Mouse (Mus musculus) cerebellum, adult 2 months (tissue): ENCODE measurements around the gene Daam1.

Experiments used
- CTCF ChIP-seq: fragments of 200-500 bp; IDR thresholded peaks from 2 replicates; pipeline ENCODE4 v1.5.1; 2011; ENCODE audit warnings: low read depth, mild to moderate bottlenecking, control low read depth, low read length, moderate library complexity, borderline replicate concordance; ENCODE audit not compliant: insufficient read depth
- POLR2A ChIP-seq: fragments of 200-500 bp; IDR thresholded peaks from 2 replicates; pipeline ENCODE4 v1.6.1; 2011; ENCODE audit warnings: low read length, control low read depth, borderline replicate concordance; ENCODE audit not compliant: insufficient read depth

DNA sequence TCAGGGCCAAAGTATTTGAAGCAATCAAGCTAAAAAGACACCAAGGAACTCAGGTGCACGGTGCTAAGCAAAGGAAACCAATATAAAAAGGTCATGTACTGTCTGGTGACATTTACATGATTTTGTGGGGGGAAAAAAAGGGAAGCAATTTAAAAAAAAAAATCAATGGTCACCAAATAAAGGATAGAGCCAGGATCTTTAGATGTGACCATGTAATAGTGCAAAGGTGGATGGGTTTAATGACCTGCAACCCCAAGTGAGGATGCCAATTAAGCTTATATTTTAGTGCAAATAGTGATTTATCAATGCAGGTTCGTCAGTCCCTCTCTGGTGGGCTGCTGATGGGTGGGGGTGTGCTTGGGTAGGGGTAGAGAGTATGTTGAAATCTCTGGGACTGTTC, 166.0 kb downstream of the Daam1 start:
- TF ChIP-seq CTCF = no peak
- TF ChIP-seq POLR2A = no peak
